Mouse (Mus musculus) heart, adult 2 months (tissue): Measurements from ENCODE around the gene Slc38a4. TPM values are rescaled to one million over a fixed set of nuclear protein-coding genes. Genes with fewer than 3 reads are reported as not detected.

Experiments
- DNase-seq, 2 experiments: peaks; one replicate each; pipeline ENCODE4 v3.0.0; 2021
- H3K27ac ChIP-seq: fragments of 200-600 bp; 2 replicates; pipeline ENCODE4 v1.8.1; 2022
- H3K27me3 ChIP-seq: fragments of 200-500 bp; 2 replicates; pipeline ENCODE4 v1.6.1; 2012; ENCODE audit warnings: mild to moderate bottlenecking, low read length, inconsistent platforms, mixed read lengths; ENCODE audit not compliant: control insufficient read depth, insufficient read depth
- H3K36me3 ChIP-seq: fragments of 200-500 bp; 2 replicates; pipeline ENCODE4 v1.6.1; 2012; ENCODE audit warnings: low read length, inconsistent platforms; ENCODE audit not compliant: control insufficient read depth, insufficient read depth
- H3K4me1 ChIP-seq: fragments of 200-500 bp; 2 replicates; pipeline ENCODE4 v1.6.1; 2011; ENCODE audit warnings: low read length; ENCODE audit not compliant: control insufficient read depth, insufficient read depth
- H3K4me3 ChIP-seq: fragments of 200-600 bp; 2 replicates; pipeline ENCODE4 v1.8.1; 2022
- H3K79me2 ChIP-seq: fragments of 200-500 bp; replicated peaks from 2 replicates; pipeline ENCODE4 v1.6.1; 2012; ENCODE audit warnings: mild to moderate bottlenecking, inconsistent platforms, low read length, moderate library complexity, mixed read lengths; ENCODE audit not compliant: control insufficient read depth, insufficient read depth
- H3K9ac ChIP-seq: fragments of 200-500 bp; 2 replicates; pipeline ENCODE4 v1.6.1; 2012; ENCODE audit warnings: low read depth, mild to moderate bottlenecking, control low read depth, inconsistent platforms, low read length, mixed read lengths
- CTCF ChIP-seq: fragments of 200-600 bp; IDR thresholded peaks from 2 replicates; pipeline ENCODE4 v1.8.1; 2022; ENCODE audit warnings: antibody characterized with exemption, mild to moderate bottlenecking, moderate library complexity
- EP300 ChIP-seq: fragments of 200-500 bp; IDR thresholded peaks from 2 replicates; pipeline ENCODE4 v1.6.1; 2011; ENCODE audit warnings: low read depth, low read length, control low read depth; ENCODE audit not compliant: insufficient read depth
- POLR2A ChIP-seq: fragments of 200-500 bp; IDR thresholded peaks from 2 replicates; pipeline ENCODE4 v1.6.1; 2011; ENCODE audit warnings: mild to moderate bottlenecking, low read depth, low read length, control low read depth; ENCODE audit not compliant: insufficient read depth
- WGBS: fragments of 180-500 bp; shearing (Covaris S2); methylation state at CpG from one replicate; pipeline ENCODE4 v1.1.7; 2018; 5-methylcytosine and 5-hydroxymethylcytosine counted together
- intact Hi-C: fragments of 180-260 bp; cut with DNase I; formaldehyde crosslinking; loops from one replicate; pipeline ENCODE4 v1.15.1; 2025
- polyA plus RNA-seq: library from polyadenylated mRNA; depleted of rRNA; stranded (reverse); fragments of >200 nt; gene quantifications from 2 replicates; pipeline ENCODE4 v1.2.3, GENCODE M21; 2012
- total RNA-seq, 2 experiments: library from RNA; stranded (reverse); gene quantifications; 2 replicates each; pipeline ENCODE4 v1.2.3; 2021

Slc38a4 gene
- total and polyA plus RNA-seq, 3 experiments = 5.4 to 7.8 (median 6.0) TPM

DNA sequence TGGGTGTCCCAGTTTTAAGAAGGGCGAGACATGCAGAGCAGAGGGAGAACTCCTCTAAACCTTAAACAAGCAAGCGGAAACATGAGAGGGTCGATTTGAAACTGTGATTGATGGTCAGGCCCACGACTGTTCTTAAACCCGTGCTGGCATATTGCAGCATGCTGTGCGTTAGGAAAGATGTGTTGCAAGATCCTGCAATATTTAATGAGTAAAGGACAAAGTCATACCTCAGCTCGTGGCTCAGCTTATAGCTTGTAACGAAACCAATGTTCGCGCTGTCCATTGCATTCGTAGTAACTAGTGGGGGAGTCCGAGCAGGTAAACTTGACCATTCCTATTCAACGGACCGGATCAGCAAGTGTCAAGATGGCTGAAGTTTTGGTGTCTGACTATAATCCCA, 4.3 kb upstream of the Slc38a4 start:
- Histone ChIP-seq H3K36me3 (no peaks in the 10 kb centered on the region), H3K9ac (no peak overlapping the region), H3K4me1 (no peaks in the 10 kb centered on the region), H3K27me3 (no peaks in the 10 kb centered on the region), H3K4me3 (no peak overlapping the region), H3K27ac (no peak overlapping the region), H3K79me2 (no peaks in the 10 kb centered on the region)
- no peak for DNase-seq
- TF ChIP-seq EP300 (no peak), CTCF (no peak), POLR2A (no peak)
- intact Hi-C loops = no loop called here
- WGBS = 94% methylated on average over 14 of the region's 14 CpGs

DNA sequence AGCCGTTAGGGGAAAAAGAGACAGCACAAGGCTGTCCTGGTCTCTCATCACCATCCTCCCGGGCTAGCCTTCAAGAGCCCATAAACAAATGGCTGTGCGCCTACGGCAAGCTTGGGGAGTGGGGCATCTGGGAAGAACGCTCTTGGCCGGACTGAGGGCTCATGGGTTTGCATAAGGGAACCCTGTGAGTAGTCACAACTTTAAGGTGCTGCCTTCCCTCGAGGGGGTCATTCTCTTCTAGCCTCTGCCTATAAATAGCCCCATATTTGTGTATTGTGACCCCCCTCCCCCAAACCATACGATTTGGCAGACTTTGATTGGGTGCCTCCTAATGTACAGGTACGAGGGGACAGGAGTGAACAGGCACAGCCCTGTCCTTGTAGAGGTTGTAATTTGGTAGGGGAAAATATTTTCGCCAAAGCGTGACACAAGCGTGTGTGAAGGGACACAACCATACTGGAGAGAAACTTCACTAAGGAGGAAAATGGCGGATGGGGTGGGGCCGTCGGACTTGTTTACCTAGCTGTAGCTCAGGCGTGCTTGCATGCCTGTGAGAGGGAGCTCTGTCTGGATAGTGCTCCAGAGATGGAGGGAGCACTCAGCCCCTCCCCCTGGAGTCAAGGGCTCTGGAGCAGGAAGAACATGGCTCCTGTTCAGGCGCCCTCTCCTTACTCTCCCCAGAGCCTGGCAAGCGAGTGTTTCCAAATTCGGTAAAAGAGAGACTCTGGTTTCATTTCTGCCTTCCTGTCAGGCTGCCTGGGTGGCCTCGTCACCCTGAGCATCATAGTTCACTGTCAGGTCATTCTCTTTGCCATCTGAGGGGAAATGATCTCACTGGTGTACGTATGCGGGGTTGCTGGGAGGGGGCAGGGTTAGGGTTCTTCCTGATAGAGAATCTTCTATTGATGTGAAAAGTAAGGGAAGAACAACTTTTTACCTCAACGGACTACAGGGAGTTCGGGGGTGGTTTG, 3.6 kb upstream of the Slc38a4 start:
- Histone ChIP-seq H3K4me1 (no peaks in the 10 kb centered on the region), H3K79me2 (no peaks in the 10 kb centered on the region), H3K36me3 (no peaks in the 10 kb centered on the region), H3K4me3 (no peak overlapping the region), H3K9ac (no peak overlapping the region), H3K27ac (no peak overlapping the region), H3K27me3 (no peaks in the 10 kb centered on the region; the same call in 1 of the 2 replicates)
- TF ChIP-seq CTCF = no peak
- no peak for TF ChIP-seq POLR2A
- TF ChIP-seq EP300 = no peak
- WGBS = 78% methylated on average over 24 of the region's 24 CpGs
- intact Hi-C loops = no loop called here
- no peak for DNase-seq

DNA sequence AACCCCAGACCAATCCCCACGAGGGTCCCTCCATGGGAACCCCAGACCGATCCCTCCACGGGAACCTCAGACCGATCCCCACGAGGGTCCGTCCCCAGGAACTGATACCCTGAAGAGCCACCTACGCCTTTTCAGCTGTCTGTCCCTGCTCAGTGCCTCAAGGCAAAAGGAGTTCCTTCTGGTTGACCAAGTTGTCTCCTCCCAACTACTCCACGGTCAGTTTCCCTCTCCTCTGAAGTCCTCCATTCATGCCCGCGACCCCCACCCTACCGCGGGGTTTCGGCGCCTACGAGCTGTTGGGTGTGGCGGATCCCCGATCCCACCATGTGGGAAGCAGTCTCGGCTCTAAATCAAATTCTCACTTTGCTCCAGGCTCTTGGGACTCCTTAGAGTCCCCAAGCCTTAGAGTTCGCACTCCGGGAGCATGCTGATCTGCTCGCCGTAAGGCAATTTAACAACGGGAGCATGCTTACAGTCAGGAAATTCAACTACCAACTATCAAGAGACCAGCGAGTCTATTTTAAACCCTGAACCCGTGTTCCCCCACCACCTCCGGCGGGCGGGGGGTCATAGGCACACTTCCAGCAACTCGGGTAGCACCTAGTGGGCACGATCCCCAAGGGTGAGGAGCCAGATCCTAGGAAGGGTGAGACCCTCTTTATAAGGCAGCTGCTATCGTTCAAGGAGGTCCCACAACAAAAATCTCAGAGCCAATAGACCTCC, 828 bp downstream of the Slc38a4 start:
- intact Hi-C loops = no loop called here
- DNase-seq = peak in 1 of 2 experiments; percentile 20
- H3K4me3 ChIP-seq = peak overlapping the region; percentile 43
- no peaks in the 10 kb centered on the region for H3K36me3 ChIP-seq
- TF ChIP-seq EP300 = no peak
- TF ChIP-seq CTCF = no peak
- TF ChIP-seq POLR2A = no peak
- H3K27ac ChIP-seq = peak overlapping the region; percentile 26
- no peaks in the 10 kb centered on the region; the same call in 1 of the 2 replicates for H3K27me3 ChIP-seq
- peak overlapping the region; percentile 55 for H3K9ac ChIP-seq
- H3K79me2 ChIP-seq = no peaks in the 10 kb centered on the region
- H3K4me1 ChIP-seq = no peaks in the 10 kb centered on the region
- WGBS = 46% methylated on average over 31 of the region's 31 CpGs

DNA sequence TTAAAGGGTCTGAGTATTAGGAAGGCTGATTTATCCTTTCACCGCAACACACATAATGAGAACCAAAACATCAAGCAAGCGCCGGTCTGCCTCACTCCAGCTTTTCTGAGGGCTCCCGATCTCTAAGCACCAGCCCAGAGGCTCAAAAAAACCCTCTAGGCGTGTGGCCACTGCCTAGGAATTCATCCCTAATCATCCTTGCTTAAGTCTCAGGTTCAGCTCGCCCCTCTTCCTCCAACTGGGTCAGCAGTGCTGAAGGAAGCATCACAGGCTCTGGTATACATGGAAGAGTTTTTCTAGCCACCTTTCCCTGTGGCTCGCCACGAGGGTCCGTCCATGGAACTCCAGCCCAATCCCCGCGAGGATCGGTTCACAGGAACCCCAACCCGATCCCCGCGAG, 1.6 kb downstream of the Slc38a4 start:
- H3K4me3 ChIP-seq = peak overlapping the region; percentile 32
- H3K9ac ChIP-seq = no peak overlapping the region
- no peak for TF ChIP-seq CTCF
- TF ChIP-seq POLR2A = no peak
- TF ChIP-seq EP300 = no peak
- no peaks in the 10 kb centered on the region for H3K36me3 ChIP-seq
- H3K79me2 ChIP-seq = no peaks in the 10 kb centered on the region
- H3K27me3 ChIP-seq = no peaks in the 10 kb centered on the region; the same call in 1 of the 2 replicates
- DNase-seq = no peak
- no peak overlapping the region for H3K27ac ChIP-seq
- intact Hi-C loops = no loop called here
- H3K4me1 ChIP-seq = no peaks in the 10 kb centered on the region
- 48% methylated on average over 15 of the region's 15 CpGs for WGBS

DNA sequence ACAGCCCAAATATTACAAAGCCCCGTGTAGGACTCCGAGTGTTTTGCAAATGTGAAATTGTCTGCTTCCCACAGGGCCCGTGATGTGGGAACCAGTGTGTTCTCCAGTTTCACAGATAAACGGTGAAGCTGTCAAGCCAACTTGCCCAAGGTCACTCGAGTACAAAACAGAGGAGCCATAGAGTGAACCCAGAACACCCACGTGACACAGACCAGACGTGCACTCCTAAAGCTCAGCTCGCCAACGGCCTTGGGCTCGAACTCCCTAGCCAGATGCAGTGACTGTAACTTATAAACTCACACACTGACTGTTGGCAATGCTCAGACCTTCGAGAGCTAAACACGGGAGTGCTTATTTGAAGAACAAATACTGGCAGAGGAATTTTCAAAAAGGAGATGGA, 5.3 kb downstream of the Slc38a4 start:
- Histone ChIP-seq H3K9ac (no peak overlapping the region), H3K4me1 (no peaks in the 10 kb centered on the region), H3K27ac (no peak overlapping the region), H3K4me3 (no peak overlapping the region), H3K27me3 (no peaks in the 10 kb centered on the region; the same call in 1 of the 2 replicates), H3K79me2 (no peaks in the 10 kb centered on the region), H3K36me3 (no peaks in the 10 kb centered on the region)
- TF ChIP-seq EP300 (no peak), POLR2A (no peak), CTCF (no peak)
- intact Hi-C loops = no loop called here
- DNase-seq = peak in 1 of 2 experiments; percentile 10
- 39% methylated on average over 12 of the region's 12 CpGs for WGBS
